Mouse (Mus musculus) spleen, postnatal 0 days (tissue): ENCODE results near the gene Sec13. TPM values are rescaled to one million over a fixed set of nuclear protein-coding genes. Genes with fewer than 3 reads are reported as not detected.

Source experiments
- polyA plus RNA-seq: library from polyadenylated mRNA; unstranded; fragments of >200 nt; fragmentation: Nextera tagmentation; extraction: Ambion mirVana; gene quantifications from 2 replicates; pipeline ENCODE4 v1.2.1, GENCODE M21; 2015

Gene Sec13
- 108 and 113 TPM in 2 replicates for polyA plus RNA-seq

GRCm38 (mm10) chr6:113740236-113741217, at the start of gene Sec13:
Gene Sec13 (minus strand): TSS chr6:113740743.

GRCm38 (mm10) chr6:113719878-113720277, 20.7 kb downstream of the Sec13 start, which contains the start of gene Ghrl:
Gene Ghrl (minus strand): TSS chr6:113719880.

GRCm38 (mm10) chr6:113696582-113697221, 43.8 kb downstream of the Sec13 start, which contains the start of gene Tatdn2:
Gene Tatdn2 (plus strand): TSS chr6:113697050.

Other genes starting within 250 kb of the Sec13 start
- 0.05 and 0.11 TPM in 2 replicates for gene Prrt3, start 238.8 kb downstream of the Sec13 start, polyA plus RNA-seq
- gene Emc3, start 209.1 kb downstream of the Sec13 start, polyA plus RNA-seq = 53.2 and 56.0 TPM in 2 replicates
- gene Fancd2, start 209.1 kb downstream of the Sec13 start, polyA plus RNA-seq = 11.9 and 15.6 TPM in 2 replicates
- 0.37 TPM in 1 of 2 replicates, not detected in the other for gene Fancd2os, start 140.0 kb downstream of the Sec13 start, polyA plus RNA-seq
- 138 and 155 TPM in 2 replicates for gene Brk1, start 136.0 kb downstream of the Sec13 start, polyA plus RNA-seq
- gene Vhl, start 116.8 kb downstream of the Sec13 start, polyA plus RNA-seq = 16.0 and 19.0 TPM in 2 replicates
- gene Irak2, start 102.3 kb downstream of the Sec13 start, polyA plus RNA-seq = 6.9 and 9.2 TPM in 2 replicates
- 0.74 and 1.2 TPM in 2 replicates for gene Tatdn2, start 43.7 kb downstream of the Sec13 start, polyA plus RNA-seq
- gene Ghrl, start 20.9 kb downstream of the Sec13 start, polyA plus RNA-seq = 0.89 and 1.2 TPM in 2 replicates